Mouse (Mus musculus) neural tube, embryonic 11.5 days (tissue): ENCODE measurements around the gene Cdc73. TPM values are rescaled to one million over a fixed set of nuclear protein-coding genes. Genes with fewer than 3 reads are reported as not detected.

Experiments
- ATAC-seq: fragments of 200-750 bp; cut with Nextera tagmentation; 2 replicates; pipeline ENCODE4 v1.8.0; 2017; ENCODE audit warnings: moderate number of reproducible peaks, mild to moderate bottlenecking, moderate TSS enrichment, moderate library complexity; ENCODE audit not compliant: insufficient read depth, low FRiP score, low TSS enrichment
- DNase-seq: peaks from one replicate; pipeline ENCODE4 v3.0.0-alpha.2; 2015; ENCODE audit warnings: low spot score
- H3K27ac ChIP-seq: fragments of 300-500 bp; sonication (generic); 2 replicates; pipeline ENCODE4 v1.5.1; 2014; ENCODE audit warnings: low read depth, mild to moderate bottlenecking, low read length
- H3K27me3 ChIP-seq: fragments of 300-500 bp; sonication (generic); 2 replicates; pipeline ENCODE4 v1.6.1; 2014; ENCODE audit warnings: mild to moderate bottlenecking, low read length, mixed read lengths; ENCODE audit not compliant: control insufficient read depth, insufficient read depth
- H3K36me3 ChIP-seq: fragments of 300-500 bp; sonication (generic); 2 replicates; pipeline ENCODE4 v1.6.1; 2014; ENCODE audit warnings: mild to moderate bottlenecking, low read length, moderate library complexity, mixed read lengths; ENCODE audit not compliant: control insufficient read depth, insufficient read depth
- H3K4me1 ChIP-seq: fragments of 300-500 bp; sonication (generic); 2 replicates; pipeline ENCODE4 v1.6.1; 2014; ENCODE audit warnings: low read length, mixed read lengths; ENCODE audit not compliant: control insufficient read depth, insufficient read depth
- H3K4me2 ChIP-seq: fragments of 300-500 bp; sonication (generic); 2 replicates; pipeline ENCODE4 v1.6.1; 2014; ENCODE audit warnings: low read depth, mild to moderate bottlenecking, moderate library complexity
- H3K4me3 ChIP-seq: fragments of 300-500 bp; sonication (generic); 2 replicates; pipeline ENCODE4 v1.5.1; 2014; ENCODE audit warnings: low read depth, low read length
- H3K9ac ChIP-seq: fragments of 300-500 bp; sonication (generic); 2 replicates; pipeline ENCODE4 v1.6.1; 2014; ENCODE audit warnings: mild to moderate bottlenecking, low read length
- H3K9me3 ChIP-seq: fragments of 300-500 bp; sonication (generic); 2 replicates; pipeline ENCODE4 v1.6.1; 2016; ENCODE audit warnings: low read length; ENCODE audit not compliant: control insufficient read depth
- WGBS: fragments of 180-500 bp; shearing (Covaris S2); extraction: QIAGEN DNeasy Blood & Tissue Kit; methylation state at CpG from one replicate; pipeline ENCODE4 v1.1.7; 2014; 5-methylcytosine and 5-hydroxymethylcytosine counted together
- polyA plus RNA-seq: library from polyadenylated mRNA; unstranded; fragments of >200 nt; fragmentation: Nextera tagmentation; extraction: Ambion mirVana; gene quantifications from 2 replicates; pipeline ENCODE4 v1.2.1, GENCODE M21; 2014

The Cdc73 gene
- polyA plus RNA-seq, 1 experiment from 2014 or later, result 23.3 TPM

DNA sequence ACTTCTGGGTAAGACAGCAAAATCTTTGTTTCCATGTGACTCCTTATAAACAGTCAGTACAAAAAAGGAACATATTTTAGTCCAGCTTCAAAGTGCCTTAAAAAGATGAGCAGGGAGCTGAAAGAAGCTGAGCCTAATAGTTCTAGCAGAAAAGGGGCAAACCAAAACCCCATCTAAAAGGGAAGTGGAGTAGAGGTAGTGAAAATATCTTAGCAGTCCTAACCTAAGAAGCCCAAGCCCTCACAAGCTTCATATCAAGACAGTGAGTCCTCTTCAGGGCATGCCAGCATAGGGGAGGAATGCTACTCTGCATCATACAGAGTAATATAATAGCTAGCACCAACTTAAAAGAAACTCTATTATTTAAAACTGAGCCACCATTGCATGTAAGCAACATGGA, 80.8 kb downstream of the Cdc73 start:
- H3K27ac ChIP-seq, result no peak overlapping the region
- no peak overlapping the region for H3K9ac ChIP-seq
- no peaks in the 10 kb centered on the region for H3K27me3 ChIP-seq
- no peaks in the 10 kb centered on the region for H3K9me3 ChIP-seq
- H3K4me3 ChIP-seq, result no peak overlapping the region
- DNase-seq, result no peak
- no peaks in the 10 kb centered on the region for H3K4me1 ChIP-seq
- no peak overlapping the region for H3K4me2 ChIP-seq
- H3K36me3 ChIP-seq, result no peaks in the 10 kb centered on the region; the same call in 1 of the 2 replicates
- ATAC-seq, result no peak

DNA sequence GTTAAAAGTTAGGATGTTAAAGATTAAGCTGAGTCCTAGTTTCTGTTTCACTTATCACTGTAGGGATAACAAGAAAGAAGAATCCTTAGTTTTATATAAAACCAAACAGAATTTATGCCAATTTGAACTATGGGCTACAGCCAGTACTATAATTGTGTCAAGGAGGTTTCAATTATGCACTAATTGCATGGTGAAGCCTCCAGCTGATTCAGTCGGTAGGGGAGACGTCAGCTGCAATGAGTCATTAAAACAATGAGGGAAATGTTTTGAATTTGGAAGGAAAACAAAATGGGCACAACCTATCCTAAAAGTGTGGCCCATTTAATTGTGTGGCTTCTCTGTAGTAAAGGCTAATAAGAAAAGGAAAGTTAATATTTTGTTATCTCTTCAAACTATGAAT, 82.9 kb downstream of the Cdc73 start:
- H3K4me3 ChIP-seq, result no peak overlapping the region
- no peak overlapping the region for H3K4me2 ChIP-seq
- H3K9ac ChIP-seq, result no peak overlapping the region
- DNase-seq (no peak), ATAC-seq (no peak)
- H3K9me3 ChIP-seq, result no peaks in the 10 kb centered on the region
- WGBS, result 44% methylated on average over 2 of the region's 2 CpGs
- H3K36me3 ChIP-seq, result no peaks in the 10 kb centered on the region; the same call in 1 of the 2 replicates
- H3K4me1 ChIP-seq, result no peaks in the 10 kb centered on the region
- no peaks in the 10 kb centered on the region for H3K27me3 ChIP-seq
- no peak overlapping the region for H3K27ac ChIP-seq

DNA sequence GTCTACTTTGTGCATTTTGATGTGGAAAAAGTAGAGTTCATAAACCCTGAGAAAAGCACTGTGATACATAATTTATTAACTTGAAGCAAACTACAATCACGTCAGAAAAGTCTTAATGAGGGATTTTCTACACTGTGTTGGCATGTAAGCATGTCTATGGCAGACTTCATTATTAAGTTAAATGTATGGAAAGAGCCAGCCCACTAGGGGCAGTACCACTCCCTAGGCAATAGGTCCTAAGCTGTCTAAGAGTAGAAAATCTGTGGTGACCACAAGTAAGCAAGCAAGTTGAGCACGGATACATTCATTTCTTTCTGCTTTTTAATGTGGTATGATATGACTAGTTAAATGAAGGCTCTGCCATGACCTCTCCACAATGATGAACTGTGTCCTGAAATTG, 89.8 kb downstream of the Cdc73 start:
- ATAC-seq, result no peak
- no peaks in the 10 kb centered on the region for H3K27me3 ChIP-seq
- H3K4me1 ChIP-seq, result no peaks in the 10 kb centered on the region
- no peak overlapping the region for H3K9ac ChIP-seq
- H3K36me3 ChIP-seq, result peaks cover 2% of the 10 kb centered on the region; the same call in 1 of the 2 replicates
- WGBS, result 93% methylated on average over 2 of the region's 2 CpGs
- H3K4me3 ChIP-seq, result no peak overlapping the region
- no peak for DNase-seq
- H3K4me2 ChIP-seq, result no peak overlapping the region
- H3K9me3 ChIP-seq, result no peaks in the 10 kb centered on the region
- H3K27ac ChIP-seq, result no peak overlapping the region

DNA sequence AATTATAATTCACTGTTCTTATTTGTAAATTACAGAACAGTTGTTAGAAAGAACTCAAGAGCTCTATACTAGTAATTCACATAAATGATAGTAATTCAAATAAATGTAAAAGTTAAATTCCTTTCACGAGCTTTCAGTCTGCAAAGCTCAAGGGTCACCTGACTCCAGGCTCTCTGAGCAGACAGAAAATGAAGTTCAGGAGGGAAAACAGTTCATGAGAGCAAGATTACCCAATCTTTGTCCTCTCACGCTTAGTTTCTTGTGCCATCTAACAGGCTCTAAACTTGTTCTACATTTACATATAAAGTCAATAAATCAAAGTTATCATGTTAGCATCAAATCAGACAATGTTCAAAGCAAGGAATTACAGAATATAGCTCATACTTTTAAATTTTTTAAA, 93.8 kb downstream of the Cdc73 start:
- Histone ChIP-seq H3K4me1 (no peaks in the 10 kb centered on the region), H3K36me3 (0 out of 2 replicates have a peak, but pooled peaks cover 2% of the 10 kb centered on the region), H3K27me3 (no peaks in the 10 kb centered on the region), H3K4me2 (no peak overlapping the region), H3K9me3 (no peaks in the 10 kb centered on the region), H3K4me3 (no peak overlapping the region), H3K27ac (no peak overlapping the region), H3K9ac (no peak overlapping the region)
- WGBS, result 94% methylated on average over 2 of the region's 2 CpGs
- ATAC-seq, result no peak
- DNase-seq, result no peak

DNA sequence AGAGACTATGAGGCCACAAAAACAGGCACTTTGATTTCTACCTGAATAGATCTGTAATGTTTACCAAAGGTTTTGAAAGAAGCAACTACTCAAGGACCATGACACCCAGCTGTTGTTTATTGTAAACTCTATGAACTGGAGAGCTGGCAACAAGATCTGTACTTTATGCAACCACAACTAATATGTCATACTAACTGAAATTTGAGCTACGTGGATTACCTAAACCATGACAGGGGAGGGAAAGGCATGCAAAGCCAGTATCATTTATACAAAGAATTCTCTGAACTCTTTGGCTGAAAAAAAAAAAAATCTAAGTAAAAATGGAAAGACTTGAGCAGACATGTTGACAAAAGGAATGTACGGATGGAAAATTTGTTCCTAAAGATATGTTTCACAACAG, 105.8 kb downstream of the Cdc73 start:
- ATAC-seq (no peak), DNase-seq (no peak)
- Histone ChIP-seq H3K4me2 (no peak overlapping the region), H3K9me3 (no peaks in the 10 kb centered on the region), H3K4me3 (no peak overlapping the region), H3K27me3 (no peaks in the 10 kb centered on the region), H3K4me1 (no peaks in the 10 kb centered on the region), H3K36me3 (no peaks in the 10 kb centered on the region), H3K9ac (no peak overlapping the region), H3K27ac (no peak overlapping the region)
- 96% methylated on average over 2 of the region's 2 CpGs for WGBS

DNA sequence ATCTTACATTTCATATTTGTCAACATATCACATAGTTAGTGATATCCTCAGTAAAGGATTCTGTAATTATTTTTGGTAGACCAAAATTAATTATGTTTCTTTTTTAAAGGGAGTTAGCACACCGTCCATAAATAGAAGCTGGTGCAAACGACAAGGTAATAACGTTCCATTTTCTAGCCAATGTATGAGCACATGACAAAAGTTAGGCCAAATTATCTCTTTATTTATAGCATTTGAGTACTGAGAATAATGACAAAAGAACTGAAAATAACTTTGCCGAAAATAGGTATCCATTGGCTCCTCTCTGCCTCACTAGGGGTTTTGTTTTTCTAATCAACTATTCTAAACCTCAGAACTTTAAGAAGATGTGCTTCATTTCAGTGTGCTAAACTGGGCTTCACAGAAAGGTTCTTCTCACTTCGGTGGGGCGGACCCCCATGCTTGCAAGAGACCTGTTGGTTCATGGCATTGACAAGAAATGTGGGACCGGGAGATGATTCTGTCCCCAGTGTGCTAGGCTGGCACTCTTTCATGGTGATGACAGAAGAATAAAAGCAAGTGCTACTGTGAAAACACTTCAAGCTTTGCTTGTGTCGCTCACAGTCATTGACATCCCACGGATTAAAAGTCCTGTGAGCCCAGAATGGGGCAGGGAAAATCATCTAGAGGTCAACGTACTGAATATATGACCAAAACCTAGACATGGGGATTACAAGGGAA, 125.7 kb downstream of the Cdc73 start:
- DNase-seq (no peak), ATAC-seq (no peak)
- WGBS, result 85% methylated on average over 10 of the region's 10 CpGs
- no peak overlapping the region for H3K4me2 ChIP-seq
- no peaks in the 10 kb centered on the region for H3K4me1 ChIP-seq
- no peak overlapping the region for H3K9ac ChIP-seq
- no peaks in the 10 kb centered on the region for H3K27me3 ChIP-seq
- H3K27ac ChIP-seq, result no peak overlapping the region
- H3K9me3 ChIP-seq, result no peaks in the 10 kb centered on the region
- no peaks in the 10 kb centered on the region for H3K36me3 ChIP-seq
- H3K4me3 ChIP-seq, result no peak overlapping the region

DNA sequence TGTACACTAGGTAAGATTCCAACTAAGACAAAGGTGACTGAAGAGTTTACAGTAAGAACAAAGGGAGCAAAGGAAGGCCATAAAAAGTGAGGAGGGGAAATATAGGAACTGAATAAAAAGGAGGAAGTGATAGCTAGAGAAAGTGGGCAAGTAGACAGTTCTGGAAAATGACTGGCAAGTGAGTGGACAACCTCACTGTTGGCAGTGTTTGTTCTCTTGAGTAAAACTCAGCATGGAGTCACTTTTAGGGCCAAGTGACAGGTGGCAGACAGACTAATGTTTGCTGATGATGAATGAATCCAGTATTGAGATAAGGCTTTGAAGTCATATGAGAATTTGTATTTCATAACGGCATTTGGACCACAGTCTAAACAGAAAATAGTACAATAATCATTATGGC, 144.5 kb downstream of the Cdc73 start:
- WGBS, result 81% methylated on average over 1 of the region's 1 CpGs
- no peaks in the 10 kb centered on the region for H3K4me1 ChIP-seq
- DNase-seq (no peak), ATAC-seq (no peak)
- H3K36me3 ChIP-seq, result no peaks in the 10 kb centered on the region
- H3K27me3 ChIP-seq, result no peaks in the 10 kb centered on the region
- no peak overlapping the region for H3K4me2 ChIP-seq
- no peaks in the 10 kb centered on the region for H3K9me3 ChIP-seq
- H3K4me3 ChIP-seq, result no peak overlapping the region
- no peak overlapping the region for H3K27ac ChIP-seq
- no peak overlapping the region for H3K9ac ChIP-seq

DNA sequence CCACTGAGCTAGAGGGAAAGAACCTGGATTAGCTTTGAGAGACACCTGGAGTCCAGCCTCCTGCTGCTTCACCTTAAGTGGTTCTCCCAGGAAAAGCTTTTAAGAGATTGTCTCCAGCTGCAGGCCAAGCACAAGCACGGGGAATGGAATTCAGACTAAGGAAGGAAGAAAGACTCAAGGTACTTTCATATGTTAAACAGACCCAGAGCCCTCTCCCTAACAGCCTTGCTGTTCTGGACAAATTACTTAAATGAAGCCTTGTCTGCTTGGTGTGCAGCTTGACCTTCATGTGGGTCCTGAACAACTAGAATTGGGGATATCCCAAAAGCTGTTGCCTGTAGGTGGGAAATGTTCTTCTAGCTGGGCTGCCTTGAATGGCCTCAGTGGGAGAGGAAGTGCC, 147.2 kb downstream of the Cdc73 start:
- Histone ChIP-seq H3K4me2 (no peak overlapping the region), H3K9ac (no peak overlapping the region), H3K9me3 (no peaks in the 10 kb centered on the region), H3K27me3 (no peaks in the 10 kb centered on the region), H3K4me1 (no peaks in the 10 kb centered on the region), H3K4me3 (no peak overlapping the region), H3K27ac (no peak overlapping the region), H3K36me3 (no peaks in the 10 kb centered on the region)
- ATAC-seq (no peak), DNase-seq (no peak)
- 15% methylated on average over 1 of the region's 1 CpGs for WGBS

DNA sequence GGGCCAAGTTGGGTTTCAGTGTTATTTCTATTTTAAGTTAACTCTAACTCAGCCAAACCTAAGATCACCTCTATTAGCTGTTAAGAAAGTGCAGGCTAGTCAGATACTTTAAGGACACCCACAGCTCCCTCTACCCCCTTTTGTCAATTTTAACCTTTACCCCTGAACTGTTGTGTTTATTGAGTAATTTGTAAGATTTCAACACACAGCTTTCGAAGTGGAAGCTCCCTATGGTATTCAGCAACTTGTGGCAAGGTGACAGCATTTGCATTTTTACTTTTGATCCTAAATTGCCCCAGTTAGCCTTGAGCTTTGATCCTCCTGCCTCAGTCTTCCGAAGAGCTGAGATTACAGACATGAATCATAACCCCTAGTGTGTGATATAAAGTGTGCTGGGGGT, 148.1 kb downstream of the Cdc73 start:
- Histone ChIP-seq H3K4me3 (no peak overlapping the region), H3K4me2 (no peak overlapping the region), H3K27me3 (no peaks in the 10 kb centered on the region), H3K4me1 (no peaks in the 10 kb centered on the region), H3K9me3 (no peaks in the 10 kb centered on the region), H3K36me3 (no peaks in the 10 kb centered on the region), H3K27ac (no peak overlapping the region), H3K9ac (no peak overlapping the region)
- no peak for DNase-seq
- 38% methylated on average over 2 of the region's 2 CpGs for WGBS
- ATAC-seq, result no peak
